8 mouse cellular contexts compared by ENCODE assay signal in genomic region chr6:29215881-29216501, GRCm38 (mm10). TPM values are rescaled to one million over a fixed set of nuclear protein-coding genes. Genes with fewer than 3 reads are reported as not detected.
DNase-seq lines count a peak whose midpoint lies in the region; ATAC-seq and TF ChIP-seq lines count a peak whose summit lies in the region.

Gene Impdh1, minus strand, starts transcription at chr6:29216364.

- peaks cover 19% of the 10 kb centered on the region for H3K27me3 ChIP-seq in liver, embryonic 11.5 days (replicated peaks; ENCODE audit: control insufficient read depth, insufficient read depth, low read length)
- H3K27me3 ChIP-seq in myocyte (ENCODE audit: control insufficient read depth, insufficient read depth, insufficient read length) = no peaks in the 10 kb centered on the region
- peaks cover 17% of the 10 kb centered on the region for H3K27me3 ChIP-seq in stomach, embryonic 16.5 days (ENCODE audit: control insufficient read depth, insufficient read depth, low read length)

- peak within 1 kb of the TSS; percentile 26 for H3ac ChIP-seq in myocyte (ENCODE audit: control insufficient read depth, insufficient read length)

- H3K4me1 ChIP-seq in liver, embryonic 11.5 days (replicated peaks; ENCODE audit: control insufficient read depth, insufficient read depth, low read length) = peaks cover 22% of the 10 kb centered on the region
- peaks cover 33% of the 10 kb centered on the region for H3K4me1 ChIP-seq in stomach, embryonic 16.5 days (ENCODE audit: control insufficient read depth, insufficient read depth, low read length)

- peak; percentile 84 for ATAC-seq in liver, embryonic 11.5 days (replicated peaks; ENCODE audit: low FRiP score)
- peak; percentile 80 for ATAC-seq in stomach, embryonic 16.5 days (ENCODE audit: insufficient read depth, low FRiP score)

- no peaks in the 10 kb centered on the region for H3K9me3 ChIP-seq in liver, embryonic 11.5 days (ENCODE audit: control insufficient read depth, low read length)
- H3K9me3 ChIP-seq in stomach, embryonic 16.5 days (replicated peaks; ENCODE audit: control insufficient read depth, low read length) = no peaks in the 10 kb centered on the region

- under 1% methylated on average over 56 of the region's 56 CpGs for WGBS in liver, embryonic 11.5 days
- under 1% methylated on average over 56 of the region's 56 CpGs for WGBS in stomach, embryonic 16.5 days

- DNase-seq in 416B (ENCODE audit: low read depth) = peak; percentile 73
- peak; percentile 88 for DNase-seq in adrenal gland, adult 2 months
- peak; percentile 95 for DNase-seq in embryo, embryonic 9.5 days (ENCODE audit: extremely low spot score)
- DNase-seq in heart, adult 8-10 months (ENCODE audit: low spot score) = peak; percentile 80
- peak; percentile 72 for DNase-seq in kidney, adult 9 months
- DNase-seq in liver, embryonic 11.5 days (ENCODE audit: low spot score) = peak; percentile 89

- H3K27ac ChIP-seq in liver, embryonic 11.5 days (ENCODE audit: low read depth, low read length) = no peak within 1 kb of the TSS
- H3K27ac ChIP-seq in stomach, embryonic 16.5 days (ENCODE audit: low read length) = peak within 1 kb of the TSS; percentile 23; the same call in 1 of the 2 replicates

- H3K36me3 ChIP-seq in liver, embryonic 11.5 days (ENCODE audit: control insufficient read depth, insufficient read depth, low read length) = no peaks in the 10 kb centered on the region
- no peaks in the 10 kb centered on the region for H3K36me3 ChIP-seq in myocyte (ENCODE audit: control insufficient read depth, insufficient read depth)
- no peaks in the 10 kb centered on the region for H3K36me3 ChIP-seq in stomach, embryonic 16.5 days (ENCODE audit: control insufficient read depth, insufficient read depth, low read length)

- peak within 1 kb of the TSS; percentile 67 for H3K4me3 ChIP-seq in liver, embryonic 11.5 days (ENCODE audit: low read depth, low read length)
- H3K4me3 ChIP-seq in myocyte = peak within 1 kb of the TSS; percentile 42
- H3K4me3 ChIP-seq in stomach, embryonic 16.5 days (replicated peaks; ENCODE audit: low read length) = peak within 1 kb of the TSS; percentile 76

- TF ChIP-seq POLR2A in myocyte (IDR thresholded peaks at IDR 0.05; ENCODE audit: insufficient read length, low read depth) = peak; percentile 72

- H3K4me2 ChIP-seq in liver, embryonic 11.5 days = peak within 1 kb of the TSS; percentile 91
- peak within 1 kb of the TSS; percentile 91 for H3K4me2 ChIP-seq in myocyte (ENCODE audit: low read depth)
- peak within 1 kb of the TSS; percentile 92 for H3K4me2 ChIP-seq in stomach, embryonic 16.5 days (ENCODE audit: low read depth, low read length)

- H3K79me2 ChIP-seq in myocyte (ENCODE audit: control insufficient read depth, insufficient read depth) = no peaks in the 10 kb centered on the region

- peak within 1 kb of the TSS; percentile 66; the same call in 1 of the 2 replicates for H3K9ac ChIP-seq in liver, embryonic 11.5 days (ENCODE audit: low read depth, low read length)
- peak within 1 kb of the TSS; percentile 76 for H3K9ac ChIP-seq in stomach, embryonic 16.5 days (ENCODE audit: low read length)

TF ChIP-seq in myocyte, 11 proteins besides CTCF, POLR2A, EP300 and RAD21:
- TF ChIP-seq MAX (IDR thresholded peaks at IDR 0.05; ENCODE audit: low read depth) (no peak), POLR2AphosphoS2 (IDR thresholded peaks at IDR 0.05; ENCODE audit: insufficient read length, low read depth) (peak; percentile 29), SRF (IDR thresholded peaks at IDR 0.05; ENCODE audit: control insufficient read depth, insufficient read length, low read depth) (no peak), MYOD1 (IDR thresholded peaks at IDR 0.05; ENCODE audit: control insufficient read depth in 1 of 3, insufficient read length in 2 of 3, low read depth in 2 of 3) (no peak)

RNA-seq across cellular contexts. Expression of gene Impdh1, which starts in this region (rescaled TPM):
- total RNA-seq in adrenal gland, adult 2 months (2021) = 10 to 100 TPM; 58.3 to 86.4 TPM
- polyA plus RNA-seq in adrenal gland, adult 2 months (2012; rRNA removed) = 94.4 and 102 TPM in 2 replicates
- 10 to 100 TPM; 16.5 to 24.0 (median 20.5) TPM for total RNA-seq in heart, adult 8-10 months (2022)
- polyA plus RNA-seq in liver, embryonic 11.5 days (2014; fragmentation: Nextera tagmentation; extraction: Ambion mirVana) = 26.5 and 26.7 TPM in 2 replicates
- 78.6 TPM for polyA plus RNA-seq in myocyte (2012; fragmentation: generic; extraction: Trizol)
- 43.4 and 43.7 TPM in 2 replicates for polyA plus RNA-seq in stomach, embryonic 16.5 days (2015; fragmentation: Nextera tagmentation; extraction: Ambion mirVana)
